Mouse (Mus musculus): ENCODE measurements around the gene Unkl. TPM values are rescaled to one million over a fixed set of nuclear protein-coding genes. Genes with fewer than 3 reads are reported as not detected.

The Unkl gene
- polyA plus RNA-seq, 1 experiment = not detected

DNA sequence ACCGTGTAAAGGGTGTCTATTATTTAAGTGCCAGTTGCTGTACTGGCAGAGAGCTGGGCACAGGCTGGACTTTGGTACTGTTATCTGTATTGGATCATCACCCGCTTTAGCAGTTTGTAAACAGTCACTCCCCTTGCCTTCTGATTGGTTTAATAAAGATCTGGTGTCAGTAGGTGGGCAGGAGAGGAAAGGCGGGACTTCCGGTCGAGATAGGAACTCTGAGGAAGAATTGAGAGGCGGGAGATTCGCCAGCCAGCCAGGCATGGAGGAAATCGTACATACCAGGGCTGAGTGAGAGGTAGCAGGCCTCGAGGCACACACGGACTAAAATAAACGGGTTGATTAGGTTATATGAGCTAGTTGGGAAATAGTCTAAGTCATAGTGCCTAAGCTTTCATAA, 93.9 kb downstream of the Unkl start:
- TF ChIP-seq POLR2A (IDR thresholded peaks at IDR 0.05; ENCODE audit: insufficient read depth, low read depth, low read length) = no peak
- TF ChIP-seq CTCF (IDR thresholded peaks at IDR 0.05; ENCODE audit: insufficient read depth, low read depth, low read length) = no peak
- WGBS = 46% methylated on average over 11 of the region's 11 CpGs

More for the DNA sequence above, 93.9 kb downstream of the Unkl start:
- Histone ChIP-seq H3K4me3 (ENCODE audit: insufficient read depth, low read depth, low read length) (no peak overlapping the region), H3K4me1 (ENCODE audit: control insufficient read depth, insufficient read depth, low read length) (no peaks in the 10 kb centered on the region), H3K27ac (ENCODE audit: insufficient read depth, low read depth, low read length) (no peak overlapping the region)

Other genes starting within 250 kb of the Unkl start
- not detected in 2 replicates for gene Jpt2, start 227.7 kb upstream of the Unkl start, polyA plus RNA-seq (2012; ENCODE audit: insufficient read depth, insufficient read length, low replicate concordance, missing spikeins)
- not detected in 2 replicates for gene Cramp1l, start 172.6 kb upstream of the Unkl start, polyA plus RNA-seq (2012; ENCODE audit: insufficient read depth, insufficient read length, low replicate concordance, missing spikeins)
- gene Ift140, start 172.3 kb upstream of the Unkl start, polyA plus RNA-seq (2012; ENCODE audit: insufficient read depth, insufficient read length, low replicate concordance, missing spikeins) = not detected in 2 replicates
- gene Tmem204, start 104.8 kb upstream of the Unkl start, polyA plus RNA-seq (2012; ENCODE audit: insufficient read depth, insufficient read length, low replicate concordance, missing spikeins) = not detected in 2 replicates
- gene Telo2, start 72.4 kb upstream of the Unkl start, polyA plus RNA-seq (2012; ENCODE audit: insufficient read depth, insufficient read length, low replicate concordance, missing spikeins) = not detected in 2 replicates
- not detected in 2 replicates for gene Ptx4, start 67.6 kb upstream of the Unkl start, polyA plus RNA-seq (2012; ENCODE audit: insufficient read depth, insufficient read length, low replicate concordance, missing spikeins)
- gene Clcn7, start 55.0 kb upstream of the Unkl start, polyA plus RNA-seq (2012; ENCODE audit: insufficient read depth, insufficient read length, low replicate concordance, missing spikeins) = not detected in 2 replicates
- gene Ccdc154, start 25.9 kb upstream of the Unkl start, polyA plus RNA-seq (2012; ENCODE audit: insufficient read depth, insufficient read length, low replicate concordance, missing spikeins) = not detected in 2 replicates
- not detected in 2 replicates for gene Gm38655, start 12.9 kb upstream of the Unkl start, polyA plus RNA-seq (2012; ENCODE audit: insufficient read depth, insufficient read length, low replicate concordance, missing spikeins)
- not detected in 2 replicates for gene BC003965, start 3.8 kb upstream of the Unkl start, polyA plus RNA-seq (2012; ENCODE audit: insufficient read depth, insufficient read length, low replicate concordance, missing spikeins)
- gene Gnptg, start 51.7 kb downstream of the Unkl start, polyA plus RNA-seq (2012; ENCODE audit: insufficient read depth, insufficient read length, low replicate concordance, missing spikeins) = not detected in 2 replicates
- not detected in 2 replicates for gene Tsr3, start 51.8 kb downstream of the Unkl start, polyA plus RNA-seq (2012; ENCODE audit: insufficient read depth, insufficient read length, low replicate concordance, missing spikeins)
- not detected in 2 replicates for gene Baiap3, start 68.0 kb downstream of the Unkl start, polyA plus RNA-seq (2012; ENCODE audit: insufficient read depth, insufficient read length, low replicate concordance, missing spikeins)
- gene Ube2i, start 86.2 kb downstream of the Unkl start, polyA plus RNA-seq (2012; ENCODE audit: insufficient read depth, insufficient read length, low replicate concordance, missing spikeins) = 452 TPM in 1 of 2 replicates, not detected in the other
- gene Prss34, start 110.0 kb downstream of the Unkl start, polyA plus RNA-seq (2012; ENCODE audit: insufficient read depth, insufficient read length, low replicate concordance, missing spikeins) = not detected in 2 replicates
- gene Prss28, start 120.2 kb downstream of the Unkl start, polyA plus RNA-seq (2012; ENCODE audit: insufficient read depth, insufficient read length, low replicate concordance, missing spikeins) = not detected in 2 replicates
- gene Prss29, start 130.3 kb downstream of the Unkl start, polyA plus RNA-seq (2012; ENCODE audit: insufficient read depth, insufficient read length, low replicate concordance, missing spikeins) = not detected in 2 replicates
- gene Tpsab1, start 157.2 kb downstream of the Unkl start, polyA plus RNA-seq (2012; ENCODE audit: insufficient read depth, insufficient read length, low replicate concordance, missing spikeins) = not detected in 2 replicates
- not detected in 2 replicates for gene Tpsb2, start 177.9 kb downstream of the Unkl start, polyA plus RNA-seq (2012; ENCODE audit: insufficient read depth, insufficient read length, low replicate concordance, missing spikeins)
- not detected in 2 replicates for gene Tpsg1, start 180.9 kb downstream of the Unkl start, polyA plus RNA-seq (2012; ENCODE audit: insufficient read depth, insufficient read length, low replicate concordance, missing spikeins)
- gene Cacna1h, start 245.4 kb downstream of the Unkl start, polyA plus RNA-seq (2012; ENCODE audit: insufficient read depth, insufficient read length, low replicate concordance, missing spikeins) = not detected in 2 replicates

Data from olfactory bulb, adult 2 months (tissue).